ENCODE assay signal across 8 mouse cellular contexts in the genomic region with DNA sequence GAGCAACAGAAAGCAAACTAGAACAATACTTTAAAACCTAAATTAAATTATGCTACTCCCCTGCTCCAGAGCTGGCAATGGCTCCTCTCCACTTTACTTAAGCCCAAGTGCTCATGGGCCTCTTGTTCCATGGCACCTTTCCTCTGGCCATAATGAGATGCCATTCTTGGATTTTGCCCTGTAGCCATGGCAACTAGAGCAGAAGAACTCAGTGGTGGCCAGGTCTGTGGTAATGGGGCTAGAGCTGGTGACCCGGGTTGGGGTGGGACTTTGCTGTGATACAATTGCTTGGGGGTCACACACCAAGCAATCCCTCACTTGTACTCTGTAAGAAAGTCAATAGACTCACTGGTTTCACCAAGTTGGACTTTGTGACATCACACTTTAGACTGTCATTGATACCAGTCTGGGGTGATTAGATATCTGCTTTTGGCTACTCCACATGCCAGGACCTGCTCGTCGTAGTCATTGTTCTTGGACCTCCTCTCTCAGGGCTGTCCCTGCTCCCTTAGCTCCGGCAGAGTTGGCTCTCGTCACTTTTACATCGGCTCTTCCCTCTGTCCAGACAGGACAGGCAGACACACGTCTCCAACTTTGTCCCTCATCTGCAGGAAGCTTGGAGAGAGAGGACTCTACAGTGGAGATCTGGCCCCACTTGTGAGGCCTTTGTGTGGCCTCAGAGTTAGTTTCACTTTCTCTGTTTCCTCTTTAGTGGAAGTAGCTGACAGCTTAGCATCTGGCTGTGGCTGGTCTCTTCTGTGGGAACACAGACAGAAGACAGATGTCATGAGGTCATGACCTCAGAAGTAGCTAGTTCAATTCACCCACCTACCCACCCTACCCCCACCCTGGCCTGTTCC. TPM values are rescaled to one million over a fixed set of nuclear protein-coding genes. Genes with fewer than 3 reads are reported as not detected.
A peak's percentile ranks its signal among the peaks of the same experiment; 100 is the strongest.
DNase-seq lines count a peak whose midpoint lies in the region; ATAC-seq and TF ChIP-seq lines count a peak whose summit lies in the region.

No protein-coding gene starts in this region.

- TF ChIP-seq CTCF in heart, adult 2 months (IDR thresholded peaks at IDR 0.05) = no peak

- ATAC-seq in liver, embryonic 11.5 days (replicated peaks; ENCODE audit: low FRiP score) = peak; percentile 49; the same call in 1 of the 2 replicates

- peak overlapping the region; percentile 58 for H3K4me2 ChIP-seq in liver, embryonic 11.5 days

- no peak for TF ChIP-seq EP300 in heart, adult 2 months (IDR thresholded peaks at IDR 0.05; ENCODE audit: insufficient read depth, low read depth, low read length)

- no peaks in the 10 kb centered on the region for H3K79me2 ChIP-seq in heart, adult 2 months (replicated peaks; ENCODE audit: control insufficient read depth, insufficient read depth, low read length)

- H3K9ac ChIP-seq in heart, adult 2 months (ENCODE audit: low read depth, low read length) = peak overlapping the region; percentile 55
- H3K9ac ChIP-seq in liver, embryonic 11.5 days (ENCODE audit: low read depth, low read length) = peak overlapping the region; percentile 41; the same call in 1 of the 2 replicates

- peaks cover 9% of the 10 kb centered on the region for H3K4me1 ChIP-seq in heart, adult 2 months (ENCODE audit: control insufficient read depth, insufficient read depth, low read length)
- peaks cover 17% of the 10 kb centered on the region for H3K4me1 ChIP-seq in liver, embryonic 11.5 days (replicated peaks; ENCODE audit: control insufficient read depth, insufficient read depth, low read length)

- peak; percentile 97 for DNase-seq in heart, adult 11 months
- no peak for DNase-seq in heart, postnatal 25 days (ENCODE audit: low spot score)
- DNase-seq in heart, adult 2 months = peak; percentile 49 to 63
- no peak for DNase-seq in liver, embryonic 11.5 days (ENCODE audit: low spot score)
- peak; percentile 61 for DNase-seq in splenic B cell, adult 2 months (ENCODE audit: low read depth, low spot score)
- DNase-seq in retina, postnatal 1 day = no peak
- no peak for DNase-seq in ovary, adult 18-20 months (ENCODE audit: low spot score)
- no peak for DNase-seq in gastrocnemius, adult 8-10 months (ENCODE audit: low spot score in 2 of 2)

- WGBS in heart, adult 2 months = 17% methylated on average over 7 of the region's 7 CpGs
- WGBS in liver, embryonic 11.5 days = 31% methylated on average over 7 of the region's 7 CpGs

- no peaks in the 10 kb centered on the region for H3K9me3 ChIP-seq in liver, embryonic 11.5 days (ENCODE audit: control insufficient read depth, low read length)

- H3K36me3 ChIP-seq in heart, adult 2 months (ENCODE audit: control insufficient read depth, insufficient read depth, low read length) = no peaks in the 10 kb centered on the region
- H3K36me3 ChIP-seq in liver, embryonic 11.5 days (ENCODE audit: control insufficient read depth, insufficient read depth, low read length) = no peaks in the 10 kb centered on the region
- H3K36me3 ChIP-seq in splenic B cell, adult 2 months (ENCODE audit: control insufficient read depth, insufficient read depth, low read length, poor library complexity, severe bottlenecking) = no peaks in the 10 kb centered on the region

- H3K27ac ChIP-seq in heart, adult 2 months = peak overlapping the region; percentile 74
- H3K27ac ChIP-seq in liver, embryonic 11.5 days (ENCODE audit: low read depth, low read length) = peak overlapping the region; percentile 46

- TF ChIP-seq POLR2A in heart, adult 2 months (IDR thresholded peaks at IDR 0.05; ENCODE audit: insufficient read depth, low read depth, low read length) = 0 out of 2 replicates have a peak, but pooled peaks have one; percentile 25

- H3K27me3 ChIP-seq in heart, adult 2 months (ENCODE audit: control insufficient read depth, insufficient read depth, low read length) = no peaks in the 10 kb centered on the region
- H3K27me3 ChIP-seq in liver, embryonic 11.5 days (replicated peaks; ENCODE audit: control insufficient read depth, insufficient read depth, low read length) = no peaks in the 10 kb centered on the region
- no peaks in the 10 kb centered on the region for H3K27me3 ChIP-seq in splenic B cell, adult 2 months (ENCODE audit: control insufficient read depth, insufficient read depth, low read length, poor library complexity, severe bottlenecking)

- peak overlapping the region; percentile 25; the same call in 1 of the 2 replicates for H3K4me3 ChIP-seq in heart, adult 2 months
- H3K4me3 ChIP-seq in liver, embryonic 11.5 days (ENCODE audit: low read depth, low read length) = peak overlapping the region; percentile 14; the same call in 1 of the 2 replicates

- intact Hi-C loops in heart, postnatal 25 days (cut with DNase I) = no loop called here
- intact Hi-C loops in heart, adult 2 months (cut with DNase I) = no loop called here

RNA-seq across cellular contexts. Expression of a gene that starts 13.4 kb away (rescaled TPM):
- total RNA-seq in heart, postnatal 25 days (2021) = 100 to 1,000 TPM; 238 to 253 TPM
- total RNA-seq in heart, adult 2 months (2021) = 100 to 1,000 TPM; 270 to 286 TPM
- polyA plus RNA-seq in heart, adult 2 months (2012; rRNA removed) = 155 and 205 TPM in 2 replicates
- 49.5 and 49.7 TPM in 2 replicates for polyA plus RNA-seq in liver, embryonic 11.5 days (2014; fragmentation: Nextera tagmentation; extraction: Ambion mirVana)
- total RNA-seq in gastrocnemius, adult 8-10 months (2022) = 10 to 100 TPM; 27.0 to 55.7 (median 39.4) TPM

Comparison
In these comparisons a context has a peak if more than half of its experiments do, and no peak if none do; other contexts are left out.
1. DNase-seq: peak in heart, adult 11 months (single experiment), heart, adult 2 months (2 of 2) and splenic B cell, adult 2 months (single experiment); none in heart, postnatal 25 days (single experiment), liver, embryonic 11.5 days (single experiment), retina, postnatal 1 day (single experiment), ovary, adult 18-20 months (single experiment) and gastrocnemius, adult 8-10 months (0 of 2).
2. RNA of a gene that starts 13.4 kb away (total RNA-seq): 270 to 286 TPM in heart, adult 2 months and 238 to 253 TPM in heart, postnatal 25 days; 27.0 to 55.7 TPM in gastrocnemius, adult 8-10 months; every median in the first group is over 4 times any median in the second.